Mouse (Mus musculus): ENCODE data around the gene Celf6. TPM values are rescaled to one million over a fixed set of nuclear protein-coding genes. Genes with fewer than 3 reads are reported as not detected.
A peak's percentile ranks its signal among the peaks of the same experiment; 100 is the strongest.

The Celf6 gene
- total RNA-seq (2021), result 1 to 10 TPM; 5.0 to 5.7 TPM
- long read RNA-seq, experiment 1, transcript Celf6-201 (12 exons, 2,765 nt), result major isoform, 6 of 16 reads
- long read RNA-seq, experiment 1, partial matches to known transcripts, result 1 of 16 reads
- long read RNA-seq, experiment 1, other reads (novel, unspliced or antisense), result 9 of 16 reads
- long read RNA-seq, experiment 2, transcript Celf6-201 (12 exons, 2,765 nt), result major isoform, 7 of 15 reads
- long read RNA-seq, experiment 2, partial matches to known transcripts, result 2 of 15 reads
- long read RNA-seq, experiment 2, other reads (novel, unspliced or antisense), result 6 of 15 reads

DNA sequence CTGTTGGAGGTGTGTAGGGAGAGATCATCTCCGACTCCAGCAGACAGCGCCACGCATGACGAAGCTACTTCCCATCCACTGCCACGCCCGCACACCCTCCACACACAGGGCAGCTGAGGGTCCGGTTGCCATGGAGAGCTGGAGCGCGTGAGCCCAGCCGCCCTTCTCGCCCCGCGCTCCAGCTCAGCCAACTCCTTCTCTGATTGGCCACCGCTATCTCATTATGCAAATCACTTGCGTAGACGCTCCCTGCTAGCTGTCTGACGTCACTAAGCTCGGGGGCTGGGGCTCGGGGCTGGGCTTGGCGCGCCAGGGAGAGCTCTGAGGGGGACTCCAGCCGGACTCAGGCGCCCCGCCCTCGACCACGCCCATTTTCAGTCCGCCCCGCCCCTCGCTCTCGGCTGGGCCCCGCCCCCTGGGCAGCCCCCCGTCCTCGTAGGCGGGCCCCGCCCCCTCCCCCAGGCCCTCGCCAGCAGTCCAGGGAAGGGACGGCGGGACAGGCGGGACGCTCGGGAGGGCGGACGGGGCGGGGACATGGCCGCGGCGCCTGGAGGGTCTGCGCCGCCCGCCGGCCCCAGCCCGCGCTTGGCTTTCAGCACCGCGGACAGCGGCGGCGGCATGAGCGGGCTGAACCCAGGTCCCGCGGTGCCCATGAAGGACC is at the start of gene Celf6:
TSS of gene Celf6 (plus strand) at position 74 of the 661 bp plus-strand sequence.
- peak; percentile 86 to 88 for DNase-seq (ENCODE audit: low spot score in 2 of 2)

DNA sequence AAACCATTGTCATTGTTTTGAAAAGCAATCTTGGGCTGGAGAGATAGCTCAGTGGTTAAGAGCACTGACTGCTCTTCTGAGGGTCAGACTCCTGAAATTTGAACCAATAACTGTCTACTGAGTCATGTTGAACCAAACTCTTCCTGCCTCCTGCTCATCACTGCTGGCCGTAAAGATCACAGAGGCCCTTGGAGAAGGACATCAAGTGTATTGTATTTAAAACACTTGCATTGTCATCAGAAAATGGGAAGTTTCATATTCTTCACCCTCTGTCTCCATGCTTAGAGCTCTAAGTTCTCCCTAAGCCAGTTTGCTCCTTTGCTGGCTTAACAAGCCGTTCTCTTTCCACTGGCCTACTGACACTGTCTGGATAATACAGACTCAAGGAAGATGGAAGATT is 49.4 kb upstream of the Celf6 start:
- DNase-seq (ENCODE audit: low spot score in 2 of 2), result no peak

DNA sequence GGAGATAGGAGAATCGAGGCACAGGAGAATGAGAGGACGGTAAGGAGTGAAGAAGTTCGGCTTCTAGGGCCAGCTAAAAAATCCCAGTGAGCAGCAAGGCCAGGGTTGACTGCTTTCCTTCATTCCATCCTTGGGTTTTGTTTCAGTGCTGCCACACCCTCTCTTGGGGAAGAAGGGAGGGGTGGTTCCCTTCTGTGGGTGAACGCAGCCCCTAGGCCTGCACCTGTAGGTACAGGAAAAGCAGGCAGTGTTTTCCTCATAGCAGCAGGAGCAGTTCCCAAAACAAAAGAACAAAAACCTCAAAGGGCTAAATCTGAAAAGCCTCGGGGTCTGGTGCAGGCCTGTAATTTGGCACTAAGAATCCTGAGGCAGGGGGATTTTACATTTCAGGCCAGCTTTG is 46.1 kb upstream of the Celf6 start:
- DNase-seq (ENCODE audit: low spot score in 2 of 2), result no peak

DNA sequence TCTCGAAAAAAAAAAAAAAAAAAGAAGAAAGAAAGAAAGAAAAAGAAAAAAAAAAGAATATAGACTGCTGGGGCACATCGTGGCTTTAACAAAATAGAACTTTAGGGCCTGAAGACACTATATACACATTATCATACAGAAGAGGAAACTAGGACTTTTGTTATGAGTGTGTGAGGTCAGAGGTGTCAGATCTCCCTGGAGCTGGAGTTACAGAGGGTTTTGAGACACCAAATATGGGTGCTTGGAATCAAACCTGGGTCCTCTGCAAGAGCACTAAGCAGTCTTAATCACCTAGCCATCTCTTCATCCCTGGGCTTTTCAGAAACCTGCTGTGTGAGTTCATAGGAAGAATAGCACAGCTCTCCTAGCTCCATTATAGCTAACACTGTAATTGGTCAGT is 44.3 kb upstream of the Celf6 start:
- DNase-seq (ENCODE audit: low spot score in 2 of 2), result no peak

DNA sequence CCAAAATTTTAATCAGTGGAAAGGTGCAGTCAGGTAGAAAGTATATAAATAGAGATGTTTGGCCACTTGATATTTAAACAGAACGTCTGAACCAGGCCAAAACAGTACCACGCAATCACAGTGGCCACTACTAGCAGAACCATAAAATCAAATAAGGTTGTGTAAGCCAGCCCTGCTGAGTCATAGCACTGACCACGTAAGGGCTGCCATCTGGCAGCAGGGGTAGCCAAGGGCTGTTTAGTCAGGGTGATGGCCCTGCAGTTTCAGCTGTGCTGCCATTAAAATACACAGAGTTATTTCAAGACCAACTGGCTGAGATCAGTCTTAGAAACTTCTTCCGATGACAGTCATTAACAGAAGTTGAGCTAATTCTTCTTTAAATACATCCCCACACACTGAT is 43.8 kb upstream of the Celf6 start:
- no peak for DNase-seq (ENCODE audit: low spot score in 2 of 2)

DNA sequence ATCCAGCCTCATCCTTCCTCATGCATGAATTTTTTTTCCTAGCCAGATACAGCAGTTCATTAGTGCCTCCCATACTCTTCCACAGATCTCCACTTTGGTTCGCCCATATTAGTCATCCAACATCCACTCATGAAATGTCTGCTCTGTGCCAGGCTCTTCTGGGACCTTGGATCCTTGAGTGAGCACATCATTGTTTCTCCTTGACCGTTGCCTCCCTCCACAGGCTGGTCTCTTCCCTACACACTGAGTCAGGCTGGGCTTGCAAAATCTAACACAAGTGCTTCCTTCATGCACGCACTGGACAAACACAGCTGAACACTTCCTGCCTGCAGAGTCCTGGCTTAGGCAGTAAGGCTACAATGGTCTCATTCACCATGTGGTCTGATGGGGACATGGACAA is 40.1 kb upstream of the Celf6 start:
- peak; percentile 37 to 50 for DNase-seq (ENCODE audit: low spot score in 2 of 2)

DNA sequence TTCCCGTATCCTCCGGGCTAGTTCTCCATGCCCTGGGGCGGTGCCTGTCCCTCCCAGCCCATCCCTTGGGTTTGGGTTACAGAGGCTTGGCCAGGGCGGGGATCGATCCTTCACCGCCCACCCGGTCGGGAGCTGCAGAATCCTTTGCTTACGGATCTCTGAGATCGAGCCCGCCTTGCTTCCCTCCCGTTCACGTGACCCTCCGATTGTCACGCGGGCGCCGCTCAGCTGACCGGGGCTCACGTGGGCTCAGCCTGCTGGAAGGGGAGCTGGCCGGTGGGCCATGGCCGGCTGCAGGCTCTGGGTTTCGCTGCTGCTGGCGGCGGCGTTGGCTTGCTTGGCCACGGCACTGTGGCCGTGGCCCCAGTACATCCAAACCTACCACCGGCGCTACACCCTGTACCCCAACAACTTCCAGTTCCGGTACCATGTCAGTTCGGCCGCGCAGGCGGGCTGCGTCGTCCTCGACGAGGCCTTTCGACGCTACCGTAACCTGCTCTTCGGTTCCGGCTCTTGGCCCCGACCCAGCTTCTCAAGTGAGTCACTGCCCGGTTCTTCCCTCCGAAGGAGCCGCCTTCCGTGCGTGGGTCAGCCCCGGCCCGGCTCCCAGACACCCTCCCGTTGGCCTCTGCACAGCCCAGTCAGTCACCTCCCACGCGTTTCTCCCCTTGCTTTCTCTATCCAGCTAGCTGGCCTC is 38.1 kb upstream of the Celf6 start, which contains the start of the genes Hexa and Tmem202:
TSS of gene Hexa (plus strand) at position 100 of the 697 bp plus-strand sequence.
TSS of gene Tmem202 (minus strand) at position 407 of the 697 bp plus-strand sequence.
- DNase-seq (ENCODE audit: low spot score in 2 of 2), result peak; percentile 81

DNA sequence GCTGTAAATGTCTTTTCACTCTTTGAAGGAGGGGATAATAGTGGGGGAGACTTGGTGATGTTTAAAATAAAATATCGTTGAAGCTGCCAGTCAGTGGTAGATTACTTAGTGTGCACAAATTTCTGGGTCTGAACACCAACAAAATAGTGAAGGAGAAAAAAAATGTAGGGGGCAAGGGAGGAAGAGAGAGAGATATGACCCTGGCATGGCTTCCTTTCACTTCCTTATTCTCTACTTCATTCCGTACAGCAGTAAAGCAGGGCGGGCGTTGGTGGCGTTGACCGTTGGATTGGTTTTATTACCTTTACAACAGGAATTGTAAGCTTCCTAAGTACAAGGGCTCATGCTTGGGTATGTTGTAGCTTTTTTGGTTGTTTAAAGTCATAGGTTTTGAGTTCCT is 36.1 kb upstream of the Celf6 start:
- DNase-seq (ENCODE audit: low spot score in 2 of 2), result no peak

DNA sequence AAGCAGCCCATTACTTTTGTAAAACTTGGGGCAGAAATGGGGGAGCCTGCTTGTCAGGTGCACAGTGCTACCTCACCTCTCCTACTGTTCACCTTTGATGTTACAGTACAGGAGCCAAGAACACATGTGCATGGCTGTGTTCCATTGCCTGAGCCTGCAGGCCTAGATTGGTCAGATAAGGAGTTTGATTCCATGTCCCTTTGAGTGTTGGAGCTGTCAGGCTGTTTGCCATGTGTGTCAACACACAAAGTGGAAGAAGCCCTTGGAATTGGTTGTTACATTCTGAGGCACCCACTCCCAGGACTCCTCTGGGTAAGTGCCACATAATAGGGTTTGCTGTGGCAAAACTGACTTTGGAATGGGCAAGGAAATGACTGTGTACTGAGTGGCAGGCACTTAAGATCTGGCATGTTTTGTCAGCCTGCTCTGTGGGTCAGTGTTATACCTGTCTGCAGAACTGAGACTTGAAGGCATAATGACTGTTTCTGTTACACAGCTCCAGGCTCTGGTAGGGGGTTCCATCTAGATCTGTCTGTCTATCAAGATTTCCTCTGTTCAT is 34.9 kb upstream of the Celf6 start:
- no peak for DNase-seq (ENCODE audit: low spot score in 2 of 2)

DNA sequence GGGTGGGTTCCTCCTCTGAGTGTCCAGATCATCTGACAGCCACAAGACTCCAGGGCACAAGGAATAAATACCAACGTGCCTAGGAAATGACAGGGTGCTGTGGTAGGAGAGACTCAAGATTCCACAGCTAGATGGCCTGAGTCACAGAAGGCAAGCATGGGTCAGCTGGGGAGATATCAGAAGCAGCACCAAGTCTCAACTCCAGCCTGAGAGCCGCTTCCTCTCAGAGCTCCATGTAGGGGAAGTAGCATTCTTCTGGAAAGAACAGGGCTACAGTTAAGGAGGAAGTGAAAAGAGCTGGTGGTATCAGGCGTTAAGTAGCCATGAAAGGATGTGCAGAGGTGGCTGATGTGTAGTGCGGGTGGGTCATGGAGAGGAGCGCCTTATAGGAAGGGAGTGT is 33.0 kb upstream of the Celf6 start:
- DNase-seq (ENCODE audit: low spot score in 2 of 2), result no peak

DNA sequence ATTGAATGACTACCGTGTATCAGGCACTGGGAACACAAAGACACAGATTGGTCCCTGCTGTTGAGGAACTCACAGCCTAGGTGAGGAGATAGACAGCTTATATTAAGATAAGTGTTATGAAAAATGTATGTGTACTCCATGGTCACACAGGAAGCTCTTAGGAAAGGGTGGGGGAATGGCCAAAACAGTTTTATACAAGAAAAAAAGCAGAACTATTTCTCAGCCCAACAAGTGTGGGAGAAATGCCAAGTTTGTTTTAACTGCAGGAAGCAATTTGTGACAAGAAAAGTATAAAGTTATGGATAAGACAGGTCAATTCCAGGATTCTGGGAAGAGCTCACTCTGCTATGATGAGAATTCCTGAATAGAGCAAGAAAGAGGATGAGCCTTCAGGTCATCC is 29.8 kb upstream of the Celf6 start:
- no peak for DNase-seq (ENCODE audit: low spot score in 2 of 2)

DNA sequence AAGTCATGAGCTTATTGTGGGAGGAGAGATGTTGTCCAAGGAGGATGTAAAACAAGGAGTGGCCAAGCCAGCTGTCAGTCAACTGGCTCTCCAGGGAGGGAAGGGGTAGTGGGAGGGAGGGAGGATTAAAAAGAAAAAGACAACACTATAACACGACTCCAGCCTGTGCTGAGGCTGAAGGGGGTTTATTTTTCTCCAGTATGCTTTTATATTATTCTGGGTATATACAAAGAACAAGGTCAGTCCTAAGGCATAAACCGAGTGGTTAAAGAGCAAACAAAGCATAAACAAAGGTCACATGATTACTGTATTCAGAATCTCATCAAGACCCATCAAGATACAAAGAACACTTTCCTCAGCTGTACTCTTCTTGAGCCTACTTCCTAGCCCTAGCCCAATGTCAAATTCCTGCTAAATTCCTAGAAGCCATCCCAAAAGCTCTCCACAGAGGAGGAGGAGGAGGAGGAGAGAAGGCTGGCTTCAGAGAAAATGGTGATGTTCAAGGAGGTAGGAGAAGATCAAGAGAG is 28.7 kb upstream of the Celf6 start:
- DNase-seq (ENCODE audit: low spot score in 2 of 2), result no peak

DNA sequence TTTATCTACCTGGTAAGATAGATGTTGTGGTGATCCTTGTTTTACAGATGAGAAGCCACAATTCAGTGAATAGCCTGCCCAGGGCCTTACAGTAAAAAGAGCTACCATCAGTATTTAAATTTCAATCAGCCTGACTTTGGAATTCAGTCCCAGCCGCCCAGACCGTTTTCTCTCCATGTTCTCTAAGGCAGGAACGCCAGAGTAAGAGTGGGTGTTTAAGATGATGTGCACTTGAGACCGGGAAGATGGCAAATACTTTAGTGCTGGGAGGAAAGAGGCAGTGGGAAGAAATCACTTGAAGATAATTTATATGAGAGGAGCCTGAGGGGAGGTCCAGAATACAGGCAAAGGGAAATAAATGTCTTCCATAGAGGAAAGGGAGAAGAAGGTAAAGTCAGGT is 27.6 kb upstream of the Celf6 start:
- no peak for DNase-seq (ENCODE audit: low spot score in 2 of 2)

DNA sequence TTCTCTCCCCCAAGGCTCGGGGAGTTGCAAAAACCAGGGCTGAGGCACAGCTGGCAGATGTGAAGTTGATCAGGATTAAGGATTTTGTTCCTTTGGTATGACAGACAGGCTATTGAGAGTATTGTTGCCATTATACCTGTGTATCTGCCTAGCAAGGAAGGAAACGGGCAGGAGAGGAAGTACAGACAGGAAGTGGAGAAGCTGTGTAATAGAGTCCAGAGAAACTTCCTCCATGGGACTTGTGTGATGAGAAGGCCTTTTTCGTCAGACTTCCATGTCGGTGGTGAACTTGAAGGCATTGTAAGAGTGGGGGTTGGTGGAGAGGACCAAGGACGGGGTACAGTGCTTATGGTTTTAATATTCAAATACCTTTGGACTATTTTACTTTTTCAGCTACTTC is 26.7 kb upstream of the Celf6 start:
- DNase-seq (ENCODE audit: low spot score in 2 of 2), result no peak

DNA sequence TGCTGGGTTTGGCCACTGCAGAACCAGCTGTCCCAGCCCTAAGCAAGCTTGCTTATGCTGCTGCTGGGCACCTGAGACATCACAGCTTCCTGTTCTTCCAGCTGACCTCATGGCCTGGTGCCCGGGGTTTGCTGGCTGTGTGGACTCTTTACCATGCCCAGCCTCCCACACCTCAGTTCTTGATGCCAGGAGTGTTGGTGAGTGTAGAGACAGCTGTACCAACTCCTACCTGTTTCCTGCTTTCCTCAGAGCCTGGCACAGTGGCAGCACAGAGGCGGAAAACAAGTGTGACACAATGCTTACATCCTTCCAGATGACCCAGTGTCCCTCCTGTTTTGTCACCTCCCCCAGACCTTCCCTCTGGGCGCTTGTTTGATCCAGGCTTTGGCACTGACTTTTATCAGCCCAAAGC is 26.1 kb upstream of the Celf6 start:
- DNase-seq (ENCODE audit: low spot score in 2 of 2), result no peak

DNA sequence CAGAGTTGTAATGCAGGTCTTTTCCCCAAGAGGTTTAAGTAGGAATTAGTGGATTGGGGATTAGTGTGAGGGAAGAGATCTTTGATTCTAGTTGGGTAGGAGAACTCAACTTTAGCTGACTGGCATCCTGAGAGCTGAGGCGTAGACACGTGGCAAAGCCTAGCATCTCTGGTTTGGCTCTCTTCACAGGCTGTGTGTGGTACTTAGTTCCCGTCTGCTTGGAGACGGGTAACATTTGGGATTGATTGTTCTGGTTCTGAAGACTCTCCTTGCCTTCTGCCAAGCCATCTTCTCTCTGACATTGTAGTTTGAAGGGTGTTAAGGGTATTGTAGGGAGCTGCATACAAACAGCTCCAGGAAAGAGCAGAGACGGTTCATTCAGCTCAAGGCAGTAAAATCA is 25.1 kb upstream of the Celf6 start:
- no peak for DNase-seq (ENCODE audit: low spot score in 2 of 2)

DNA sequence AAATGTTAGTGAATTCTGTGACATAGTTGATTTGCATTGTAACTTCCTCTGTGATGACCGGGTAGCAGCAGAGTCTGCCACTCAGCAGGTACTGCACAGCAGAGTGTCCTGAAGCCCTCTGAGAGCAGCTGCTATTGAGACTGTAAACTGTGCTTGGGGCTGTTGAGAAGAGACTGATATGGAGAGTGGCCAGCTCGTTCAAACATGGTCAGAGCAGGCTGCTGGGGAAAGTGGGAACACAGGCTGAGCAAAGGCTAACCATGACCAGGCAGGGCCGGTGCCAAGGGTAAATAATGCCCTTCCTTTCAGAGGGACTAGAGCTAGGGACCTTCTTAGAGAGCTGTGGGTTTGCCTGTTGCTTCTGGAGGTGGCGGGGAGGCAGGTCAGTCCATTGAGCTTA is 24.0 kb upstream of the Celf6 start:
- no peak for DNase-seq (ENCODE audit: low spot score in 2 of 2)

DNA sequence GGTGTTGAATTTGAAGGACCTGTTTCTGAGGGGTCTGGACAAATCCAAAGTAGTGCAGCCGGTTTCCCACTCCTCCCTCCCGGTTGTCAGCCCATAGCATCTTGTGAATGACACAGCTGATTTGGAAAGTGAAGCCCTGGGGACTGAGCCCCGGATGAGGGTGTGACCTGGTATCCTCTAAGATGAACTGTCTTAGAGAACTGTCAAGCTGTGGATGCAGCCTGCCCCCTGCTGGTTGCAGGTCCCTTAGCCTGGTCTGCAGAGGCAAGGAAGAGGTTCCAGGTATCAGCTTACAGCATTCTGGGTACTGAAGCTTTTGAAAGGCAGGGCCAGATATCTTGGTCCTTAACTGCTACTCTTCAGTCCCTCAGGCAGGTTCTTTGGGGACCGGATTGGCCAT is 12.1 kb upstream of the Celf6 start:
- DNase-seq (ENCODE audit: low spot score in 2 of 2), result peak; percentile 79 to 85

DNA sequence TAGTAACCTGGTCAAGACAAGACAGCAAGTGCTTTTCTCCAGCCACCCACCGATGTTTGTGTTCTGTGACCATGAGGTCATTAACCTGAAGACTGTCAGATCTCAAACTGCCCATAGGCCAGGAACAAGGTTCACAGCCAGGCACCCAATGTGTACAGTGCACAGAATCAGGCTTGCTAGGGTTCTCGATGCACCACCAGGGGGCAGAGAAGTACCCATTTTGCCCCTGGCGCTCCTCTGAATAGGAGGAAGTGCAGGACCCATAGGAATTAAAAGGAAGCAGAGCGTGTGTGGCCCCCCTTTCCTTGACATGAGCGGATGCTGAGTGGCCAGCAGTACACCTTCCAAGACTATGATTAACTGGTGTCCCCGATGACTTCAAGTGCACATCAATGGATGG is 10.6 kb upstream of the Celf6 start:
- DNase-seq (ENCODE audit: low spot score in 2 of 2), result peak; percentile 54 to 62

DNA sequence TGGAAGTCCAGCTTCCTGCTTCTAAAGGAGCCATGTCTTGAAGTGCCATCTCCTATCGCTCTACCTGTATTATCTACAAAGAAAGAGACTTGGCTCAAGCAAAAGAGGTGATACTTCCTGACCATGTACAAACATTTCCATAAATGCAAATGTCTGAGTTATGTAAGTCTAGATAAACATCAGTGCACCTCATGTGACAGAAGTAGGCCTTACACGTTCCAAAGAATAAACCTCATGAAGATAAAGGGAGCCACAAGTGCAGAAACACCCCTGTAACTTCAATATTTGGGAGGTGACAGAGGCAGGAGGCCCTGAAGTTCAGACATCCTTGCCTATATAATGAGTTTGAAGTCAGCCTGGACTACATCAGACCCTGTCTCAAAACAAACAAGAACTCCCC is 5.9 kb upstream of the Celf6 start:
- DNase-seq (ENCODE audit: low spot score in 2 of 2), result no peak

DNA sequence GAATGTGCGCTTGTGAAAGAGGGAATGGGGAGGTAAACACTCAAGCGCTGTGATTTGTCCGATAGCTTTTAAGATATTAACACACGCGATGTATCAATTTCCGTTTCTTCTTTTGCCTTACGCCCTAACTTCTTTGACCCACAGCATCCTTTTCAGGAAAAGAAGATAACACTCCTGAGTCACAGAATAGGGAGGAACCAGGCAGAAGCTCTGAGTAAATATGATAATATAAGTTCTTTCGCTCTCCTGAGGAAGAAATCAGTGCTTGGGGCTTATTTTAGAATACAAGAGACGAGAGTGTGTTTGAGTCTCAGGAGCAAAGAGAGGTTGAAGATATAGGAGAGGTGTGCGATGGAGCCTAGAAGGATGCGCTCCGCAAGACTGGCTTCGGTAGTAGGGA is 316 bp upstream of the Celf6 start:
- no peak for DNase-seq (ENCODE audit: low spot score in 2 of 2)

DNA sequence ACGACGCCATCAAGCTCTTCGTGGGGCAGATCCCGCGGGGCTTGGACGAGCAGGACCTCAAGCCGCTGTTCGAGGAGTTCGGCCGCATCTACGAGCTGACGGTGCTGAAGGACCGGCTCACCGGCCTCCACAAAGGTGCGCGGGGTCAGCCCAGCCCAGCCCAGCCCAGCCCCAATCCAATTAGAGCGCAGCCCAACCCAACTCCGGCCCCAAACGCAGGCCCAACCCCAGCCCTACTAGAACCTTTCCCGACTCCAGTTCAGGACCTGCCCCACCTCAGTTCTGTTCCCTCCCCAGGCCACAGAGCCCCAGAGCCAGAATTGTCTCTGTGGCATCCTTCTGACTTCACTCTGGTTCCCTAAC is 769 bp downstream of the Celf6 start:
- DNase-seq (ENCODE audit: low spot score in 2 of 2), result no peak
